Comparison of ENCODE assay signal across 9 mouse cellular contexts in genomic region chr6:136672467-136672866, GRCm38 (mm10). TPM values are rescaled to one million over a fixed set of nuclear protein-coding genes. Genes with fewer than 3 reads are reported as not detected.
DNase-seq lines count a peak whose midpoint lies in the region; ATAC-seq lines count a peak whose summit lies in the region.
"Had no signal": no experiment of that assay in that cellular context is flagged by ENCODE, and none has a peak within 500 bp of the region (broad histone marks: within the 10 kb centered on the region; RNA-seq: fewer than 3 reads in every experiment).

No protein-coding gene starts in this region.

- no peak overlapping the region for H3K9ac ChIP-seq in kidney, embryonic 16.5 days (replicated peaks; ENCODE audit: low read length)
- H3K9ac ChIP-seq in heart, embryonic 11.5 days (ENCODE audit: low read depth, low read length): no peak overlapping the region

- DNase-seq in kidney, adult 11 months: no peak
- DNase-seq in layer of hippocampus, postnatal 25 days (ENCODE audit: extremely low spot score in 1 of 2, low spot score in 1 of 2): peak; percentile 8 to 13
- peak; percentile 53 for DNase-seq in right cerebral cortex, postnatal 14 days
- DNase-seq in T-cell, adult 2 months (ENCODE audit: low spot score): no peak
- DNase-seq in thymus, postnatal 0 days (ENCODE audit: low spot score): no peak

- H3K4me1 ChIP-seq in kidney, embryonic 16.5 days (ENCODE audit: insufficient read depth, low read length): no peaks in the 10 kb centered on the region
- no peaks in the 10 kb centered on the region for H3K4me1 ChIP-seq in brown adipose tissue, adult 24 weeks (ENCODE audit: control insufficient read depth, insufficient read depth, insufficient read length, low read length)
- H3K4me1 ChIP-seq in heart, embryonic 11.5 days (ENCODE audit: control insufficient read depth, insufficient read depth, low read length): peaks cover 11% of the 10 kb centered on the region

- no peaks in the 10 kb centered on the region for H3K27me3 ChIP-seq in kidney, embryonic 16.5 days (ENCODE audit: insufficient read depth, low read length)
- H3K27me3 ChIP-seq in heart, embryonic 11.5 days (ENCODE audit: control insufficient read depth, insufficient read depth, low read length): no peaks in the 10 kb centered on the region

- 0 out of 2 replicates have a peak overlapping the region, but pooled peaks have one; percentile 19 for H3K27ac ChIP-seq in kidney, embryonic 16.5 days (ENCODE audit: low read length)
- peak overlapping the region; percentile 81 for H3K27ac ChIP-seq in brown adipose tissue, adult 24 weeks (replicated peaks; ENCODE audit: low read depth, low read length)
- H3K27ac ChIP-seq in heart, embryonic 11.5 days (ENCODE audit: low read depth, low read length): peak overlapping the region; percentile 54; the same call in 1 of the 2 replicates

- ATAC-seq in kidney, embryonic 16.5 days (ENCODE audit: low FRiP score, low TSS enrichment): peak; percentile 71
- 0 out of 2 replicates have a peak, but pooled peaks have one; percentile 61 for ATAC-seq in heart, embryonic 11.5 days (replicated peaks; ENCODE audit: insufficient number of reproducible peaks, low FRiP score, low TSS enrichment)

- H3K4me2 ChIP-seq in kidney, embryonic 16.5 days (replicated peaks; ENCODE audit: low read depth, low read length): no peak overlapping the region
- no peak overlapping the region for H3K4me2 ChIP-seq in heart, embryonic 11.5 days

- WGBS in kidney, embryonic 16.5 days: 52% methylated on average over 7 of the region's 7 CpGs
- WGBS in heart, embryonic 11.5 days (ENCODE audit: insufficient replicate concordance): 29% methylated on average over 7 of the region's 7 CpGs

- H3K36me3 ChIP-seq in kidney, embryonic 16.5 days (ENCODE audit: insufficient read depth, low read length): no peaks in the 10 kb centered on the region
- no peaks in the 10 kb centered on the region for H3K36me3 ChIP-seq in heart, embryonic 11.5 days (ENCODE audit: control insufficient read depth, insufficient read depth, low read length)
- H3K36me3 ChIP-seq: G1E had no signal

- peaks cover 5% of the 10 kb centered on the region; the same call in 1 of the 2 replicates for H3K9me3 ChIP-seq in kidney, embryonic 16.5 days (ENCODE audit: low read length)
- peaks cover 5% of the 10 kb centered on the region; the same call in 1 of the 2 replicates for H3K9me3 ChIP-seq in heart, embryonic 11.5 days (replicated peaks; ENCODE audit: control insufficient read depth, low read length)
- H3K9me3 ChIP-seq: G1E had no signal

- H3K4me3 ChIP-seq in kidney, embryonic 16.5 days (ENCODE audit: low read length): no peak overlapping the region
- no peak overlapping the region for H3K4me3 ChIP-seq in brown adipose tissue, adult 24 weeks (ENCODE audit: insufficient read depth, low read depth, low read length)
- H3K4me3 ChIP-seq in heart, embryonic 11.5 days (ENCODE audit: low read depth, low read length): no peak overlapping the region

RNA-seq across cellular contexts. Expression of gene Plbd1, which starts 10.7 kb away (rescaled TPM):
- 5.3 and 5.7 TPM in 2 replicates for polyA plus RNA-seq in kidney, embryonic 16.5 days (2015; fragmentation: Nextera tagmentation; extraction: Ambion mirVana)
- 175 and 251 TPM in 2 replicates for polyA plus RNA-seq in brown adipose tissue, adult 24 weeks (2012; ENCODE audit: insufficient read depth, insufficient read length, missing spikeins)
- 5.3 and 5.4 TPM in 2 replicates for polyA plus RNA-seq in heart, embryonic 11.5 days (2014; fragmentation: Nextera tagmentation; extraction: Ambion mirVana)
- under 1 TPM in 1 of 2 experiments, not detected in 1; 0.27 TPM for total RNA-seq in layer of hippocampus, postnatal 25 days (2021)
- 21.6 and 22.7 TPM in 2 replicates for polyA plus RNA-seq in thymus, postnatal 0 days (2015; fragmentation: Nextera tagmentation; extraction: Ambion mirVana)
- total RNA-seq: G1E had no signal
- polyA plus RNA-seq: G1E had no signal

Comparison
In these comparisons a context has a peak if more than half of its experiments do, and no peak if none do; other contexts are left out.
1. H3K27ac ChIP-seq: peak in every context shown above with its lines; median percentile 81 in brown adipose tissue, adult 24 weeks; 54 in heart, embryonic 11.5 days; 19 in kidney, embryonic 16.5 days.
2. DNase-seq: peak in layer of hippocampus, postnatal 25 days (2 of 2) and right cerebral cortex, postnatal 14 days (single experiment); none in kidney, adult 11 months (single experiment), T-cell, adult 2 months (single experiment) and thymus, postnatal 0 days (single experiment).